Mouse (Mus musculus): ENCODE results near the gene Stard8. TPM values are rescaled to one million over a fixed set of nuclear protein-coding genes. Genes with fewer than 3 reads are reported as not detected.

Stard8 gene
- polyA plus RNA-seq, 1 experiment from 2014 or later = 3.8 TPM

GRCm38 (mm10) chrX:99016987-99017386 is 13.9 kb downstream of the Stard8 start:
- Histone ChIP-seq H3K4me1 (no peaks in the 10 kb centered on the region), H3K27me3 (replicated peaks) (peaks cover 6% of the 10 kb centered on the region; the same call in 1 of the 2 replicates), H3K36me3 (no peaks in the 10 kb centered on the region), H3K27ac (replicated peaks) (no peak overlapping the region), H3K9me3 (replicated peaks) (no peaks in the 10 kb centered on the region), H3K9ac (replicated peaks) (no peak overlapping the region), H3K4me3 (replicated peaks) (no peak overlapping the region), H3K4me2 (no peak overlapping the region)
- no peak for ATAC-seq (ENCODE audit: low FRiP score)
- 67% methylated on average over 8 of the region's 8 CpGs for WGBS

GRCm38 (mm10) chrX:99017874-99018273 is 14.8 kb downstream of the Stard8 start:
- no peak for ATAC-seq (ENCODE audit: low FRiP score)
- H3K9ac ChIP-seq (replicated peaks) = no peak overlapping the region

GRCm38 (mm10) chrX:99019303-99019702 is 16.3 kb downstream of the Stard8 start:
- no peak for ATAC-seq (ENCODE audit: low FRiP score)
- 90% methylated on average over 4 of the region's 4 CpGs for WGBS
- Histone ChIP-seq H3K27ac (replicated peaks) (no peak overlapping the region), H3K27me3 (replicated peaks) (peaks cover 11% of the 10 kb centered on the region; the same call in 1 of the 2 replicates), H3K9me3 (replicated peaks) (no peaks in the 10 kb centered on the region), H3K9ac (replicated peaks) (no peak overlapping the region), H3K36me3 (no peaks in the 10 kb centered on the region), H3K4me1 (no peaks in the 10 kb centered on the region), H3K4me3 (replicated peaks) (no peak overlapping the region), H3K4me2 (no peak overlapping the region)

More at GRCm38 (mm10) chrX:99017874-99018273, 14.8 kb downstream of the Stard8 start:
- H3K4me3 ChIP-seq (replicated peaks) = no peak overlapping the region
- H3K4me2 ChIP-seq = no peak overlapping the region
- H3K27me3 ChIP-seq (replicated peaks) = peaks cover 6% of the 10 kb centered on the region; the same call in 1 of the 2 replicates
- H3K9me3 ChIP-seq (replicated peaks) = no peaks in the 10 kb centered on the region
- 83% methylated on average over 6 of the region's 6 CpGs for WGBS
- no peaks in the 10 kb centered on the region for H3K36me3 ChIP-seq
- H3K4me1 ChIP-seq = no peaks in the 10 kb centered on the region
- no peak overlapping the region for H3K27ac ChIP-seq (replicated peaks)

- 42% methylated on average over 4 of the region's 4 CpGs for WGBS
- Histone ChIP-seq H3K9me3 (replicated peaks) (no peaks in the 10 kb centered on the region), H3K4me1 (no peaks in the 10 kb centered on the region), H3K9ac (replicated peaks) (no peak overlapping the region), H3K4me3 (replicated peaks) (no peak overlapping the region), H3K27me3 (replicated peaks) (peaks cover 13% of the 10 kb centered on the region; the same call in 1 of the 2 replicates), H3K36me3 (no peaks in the 10 kb centered on the region), H3K27ac (replicated peaks) (no peak overlapping the region), H3K4me2 (no peak overlapping the region)
- ATAC-seq (ENCODE audit: low FRiP score) = no peak
Observed at GRCm38 (mm10) chrX:99020215-99020614, 17.2 kb downstream of the Stard8 start.

- Histone ChIP-seq H3K36me3 (no peaks in the 10 kb centered on the region), H3K4me2 (no peak overlapping the region), H3K9ac (replicated peaks) (no peak overlapping the region), H3K27ac (replicated peaks) (no peak overlapping the region), H3K27me3 (replicated peaks) (peaks cover 16% of the 10 kb centered on the region; the same call in 1 of the 2 replicates), H3K4me1 (no peaks in the 10 kb centered on the region), H3K4me3 (replicated peaks) (no peak overlapping the region), H3K9me3 (replicated peaks) (no peaks in the 10 kb centered on the region)
- no peak for ATAC-seq (ENCODE audit: low FRiP score)
- WGBS = 63% methylated on average over 2 of the region's 2 CpGs
Observed at GRCm38 (mm10) chrX:99021593-99021992, 18.5 kb downstream of the Stard8 start.

- H3K4me1 ChIP-seq = no peaks in the 10 kb centered on the region
- no peak overlapping the region for H3K27ac ChIP-seq (replicated peaks)
- no peak for ATAC-seq (ENCODE audit: low FRiP score)
- WGBS = 100% methylated on average over 1 of the region's 1 CpGs
- H3K4me2 ChIP-seq = no peak overlapping the region
- no peaks in the 10 kb centered on the region for H3K9me3 ChIP-seq (replicated peaks)
- H3K27me3 ChIP-seq (replicated peaks) = peaks cover 17% of the 10 kb centered on the region; the same call in 1 of the 2 replicates
- no peak overlapping the region for H3K9ac ChIP-seq (replicated peaks)
- H3K4me3 ChIP-seq (replicated peaks) = no peak overlapping the region
- no peaks in the 10 kb centered on the region for H3K36me3 ChIP-seq
Observed at GRCm38 (mm10) chrX:99023951-99024350, 20.9 kb downstream of the Stard8 start.

GRCm38 (mm10) chrX:99035407-99035806 is 32.4 kb downstream of the Stard8 start:
- no peaks in the 10 kb centered on the region for H3K9me3 ChIP-seq (replicated peaks)
- H3K36me3 ChIP-seq = no peaks in the 10 kb centered on the region
- ATAC-seq (ENCODE audit: low FRiP score) = no peak
- H3K27ac ChIP-seq (replicated peaks) = no peak overlapping the region
- 55% methylated on average over 3 of the region's 3 CpGs for WGBS
- H3K4me2 ChIP-seq = no peak overlapping the region
- peaks cover 11% of the 10 kb centered on the region; the same call in 1 of the 2 replicates for H3K27me3 ChIP-seq (replicated peaks)
- no peaks in the 10 kb centered on the region for H3K4me1 ChIP-seq
- no peak overlapping the region for H3K4me3 ChIP-seq (replicated peaks)
- no peak overlapping the region for H3K9ac ChIP-seq (replicated peaks)

- no peak overlapping the region; the same call in 1 of the 2 replicates for H3K27ac ChIP-seq (replicated peaks)
- 27% methylated on average over 31 of the region's 31 CpGs for WGBS
- peaks cover 4% of the 10 kb centered on the region; the same call in 1 of the 2 replicates for H3K4me1 ChIP-seq
- peak overlapping the region; percentile 46 for H3K4me3 ChIP-seq (replicated peaks)
- H3K9ac ChIP-seq (replicated peaks) = peak overlapping the region; percentile 34; the same call in 1 of the 2 replicates
- no peaks in the 10 kb centered on the region for H3K36me3 ChIP-seq
- H3K27me3 ChIP-seq (replicated peaks) = peaks cover 39% of the 10 kb centered on the region
- ATAC-seq (ENCODE audit: low FRiP score) = peak; percentile 97
- peak overlapping the region; percentile 91 for H3K4me2 ChIP-seq
- H3K9me3 ChIP-seq (replicated peaks) = no peaks in the 10 kb centered on the region
Observed at GRCm38 (mm10) chrX:99042451-99042951, 39.5 kb downstream of the Stard8 start.

- Histone ChIP-seq H3K9ac (replicated peaks) (no peak overlapping the region), H3K4me2 (peak overlapping the region; percentile 91), H3K4me1 (peaks cover 4% of the 10 kb centered on the region; the same call in 1 of the 2 replicates), H3K36me3 (no peaks in the 10 kb centered on the region), H3K27ac (replicated peaks) (no peak overlapping the region), H3K27me3 (replicated peaks) (peaks cover 39% of the 10 kb centered on the region), H3K4me3 (replicated peaks) (peak overlapping the region; percentile 46), H3K9me3 (replicated peaks) (no peaks in the 10 kb centered on the region)
- no peak for ATAC-seq (ENCODE audit: low FRiP score)
- WGBS = 48% methylated on average over 6 of the region's 6 CpGs
Observed at GRCm38 (mm10) chrX:99043275-99043674, 40.2 kb downstream of the Stard8 start.

GRCm38 (mm10) chrX:99043739-99044138 is 40.7 kb downstream of the Stard8 start:
- Histone ChIP-seq H3K36me3 (no peaks in the 10 kb centered on the region), H3K27me3 (replicated peaks) (peaks cover 43% of the 10 kb centered on the region), H3K4me2 (peak overlapping the region; percentile 91; the same call in 1 of the 2 replicates), H3K4me1 (peaks cover 4% of the 10 kb centered on the region; the same call in 1 of the 2 replicates), H3K27ac (replicated peaks) (no peak overlapping the region), H3K4me3 (replicated peaks) (no peak overlapping the region), H3K9ac (replicated peaks) (no peak overlapping the region), H3K9me3 (replicated peaks) (no peaks in the 10 kb centered on the region)
- ATAC-seq (ENCODE audit: low FRiP score) = no peak
- WGBS = 80% methylated on average over 5 of the region's 5 CpGs

GRCm38 (mm10) chrX:99045315-99045714 is 42.3 kb downstream of the Stard8 start:
- H3K9me3 ChIP-seq (replicated peaks) = no peaks in the 10 kb centered on the region
- H3K4me3 ChIP-seq (replicated peaks) = no peak overlapping the region
- no peak for ATAC-seq (ENCODE audit: low FRiP score)
- no peak overlapping the region for H3K9ac ChIP-seq (replicated peaks)
- H3K4me2 ChIP-seq = no peak overlapping the region
- H3K36me3 ChIP-seq = no peaks in the 10 kb centered on the region
- peaks cover 4% of the 10 kb centered on the region; the same call in 1 of the 2 replicates for H3K4me1 ChIP-seq
- H3K27ac ChIP-seq (replicated peaks) = no peak overlapping the region
- H3K27me3 ChIP-seq (replicated peaks) = peaks cover 44% of the 10 kb centered on the region
- 66% methylated on average over 7 of the region's 7 CpGs for WGBS

- peaks cover 4% of the 10 kb centered on the region; the same call in 1 of the 2 replicates for H3K4me1 ChIP-seq
- no peak overlapping the region for H3K4me3 ChIP-seq (replicated peaks)
- WGBS = 79% methylated on average over 5 of the region's 5 CpGs
Observed at GRCm38 (mm10) chrX:99046360-99047055, 43.5 kb downstream of the Stard8 start.

More at GRCm38 (mm10) chrX:99046360-99047055, 43.5 kb downstream of the Stard8 start:
- H3K9ac ChIP-seq (replicated peaks) = no peak overlapping the region
- H3K4me2 ChIP-seq = no peak overlapping the region
- H3K27me3 ChIP-seq (replicated peaks) = peaks cover 40% of the 10 kb centered on the region
- H3K36me3 ChIP-seq = no peaks in the 10 kb centered on the region
- H3K27ac ChIP-seq (replicated peaks) = no peak overlapping the region
- no peaks in the 10 kb centered on the region for H3K9me3 ChIP-seq (replicated peaks)
- no peak for ATAC-seq (ENCODE audit: low FRiP score)

Measured in neural tube, embryonic 15.5 days (tissue).